In genomic region chrX:73327215-73327614, GRCm38 (mm10) we compare ENCODE assay signal across 42 mouse cellular contexts. TPM values are rescaled to one million over a fixed set of nuclear protein-coding genes. Genes with fewer than 3 reads are reported as not detected.
"Had no signal": no experiment of that assay in that cellular context is flagged by ENCODE, and none has a peak within 500 bp of the region (broad histone marks: within the 10 kb centered on the region; RNA-seq: fewer than 3 reads in every experiment).

No protein-coding gene starts in this region.

- ATAC-seq: hindbrain, postnatal 0 days; intestine, embryonic 16.5 days had no signal

- DNase-seq: gastrocnemius, postnatal 14 days; gastrocnemius, postnatal 36 days; heart, adult 11 months; heart, adult 2 months; heart, postnatal 14 days; heart, postnatal 36 days; kidney, adult 11 months; kidney, adult 2 months; kidney, adult 9 months; kidney, postnatal 14 days; kidney, postnatal 36 days; layer of hippocampus, adult 9-11 months; layer of hippocampus, postnatal 36 days; left cerebral cortex, postnatal 4 days had no signal

- H3K9ac ChIP-seq: heart, embryonic 13.5 days; heart, embryonic 15.5 days; hindbrain, embryonic 13.5 days; hindbrain, embryonic 15.5 days; kidney, embryonic 15.5 days; limb, embryonic 13.5 days; limb, embryonic 15.5 days had no signal

- H3K9me3 ChIP-seq: heart, embryonic 13.5 days; heart, embryonic 15.5 days; hindbrain, embryonic 13.5 days; hindbrain, embryonic 15.5 days; kidney, embryonic 15.5 days; limb, embryonic 13.5 days; limb, embryonic 15.5 days had no signal

- H3K4me1 ChIP-seq: heart, embryonic 13.5 days; heart, embryonic 15.5 days; hindbrain, embryonic 13.5 days; hindbrain, embryonic 15.5 days; kidney, embryonic 15.5 days; limb, embryonic 13.5 days; limb, embryonic 15.5 days had no signal

- H3K4me3 ChIP-seq: heart, adult 2 months; heart, embryonic 13.5 days; heart, embryonic 15.5 days; hindbrain, embryonic 13.5 days; hindbrain, embryonic 15.5 days; kidney, embryonic 15.5 days; limb, embryonic 13.5 days; limb, embryonic 15.5 days had no signal

- H3K27me3 ChIP-seq: hindbrain, embryonic 13.5 days; hindbrain, embryonic 15.5 days; limb, embryonic 13.5 days; limb, embryonic 15.5 days had no signal

- H3K36me3 ChIP-seq: heart, embryonic 13.5 days; heart, embryonic 15.5 days; hindbrain, embryonic 13.5 days; hindbrain, embryonic 15.5 days; kidney, embryonic 15.5 days; limb, embryonic 13.5 days; limb, embryonic 15.5 days had no signal

- H3K27ac ChIP-seq: heart, adult 2 months; heart, embryonic 13.5 days; heart, embryonic 15.5 days; hindbrain, embryonic 13.5 days; hindbrain, embryonic 15.5 days; hindbrain, postnatal 0 days; kidney, embryonic 15.5 days; kidney, postnatal 0 days; limb, embryonic 13.5 days; limb, embryonic 15.5 days had no signal

RNA-seq across cellular contexts. Expression of gene Gm45015, which starts 9.4 kb away (rescaled TPM):
- total RNA-seq: gastrocnemius, adult 18-20 months; gastrocnemius, adult 8-10 months; gastrocnemius, postnatal 14 days; gastrocnemius, postnatal 36 days; heart, adult 2 months; heart, postnatal 14 days; heart, postnatal 36 days; hindbrain, postnatal 0 days; layer of hippocampus, adult 18-20 months; layer of hippocampus, adult 8-10 months; layer of hippocampus, postnatal 14 days; layer of hippocampus, postnatal 36 days; left cerebral cortex, adult 18-20 months; left cerebral cortex, adult 8-10 months; left cerebral cortex, postnatal 10 days; left cerebral cortex, postnatal 25 days; left cerebral cortex, postnatal 4 days; liver, adult 2 months had no signal
- polyA plus RNA-seq: gonadal fat pad, adult 2 months; heart, adult 2 months; heart, embryonic 11.5 days; heart, embryonic 13.5 days; heart, embryonic 15.5 days; heart, postnatal 0 days; hindbrain, embryonic 11.5 days; hindbrain, embryonic 13.5 days; hindbrain, embryonic 15.5 days; hindbrain, postnatal 0 days; intestine, embryonic 14.5 days; intestine, embryonic 16.5 days; kidney, adult 2 months; kidney, embryonic 15.5 days; kidney, postnatal 0 days; large intestine, adult 2 months; limb, embryonic 11.5 days; limb, embryonic 13.5 days; limb, embryonic 15.5 days; liver, adult 2 months had no signal

RNA-seq across cellular contexts. Expression of gene Xlr5a, which starts 34.4 kb away (rescaled TPM):
- total RNA-seq: gastrocnemius, adult 18-20 months; gastrocnemius, adult 8-10 months; gastrocnemius, postnatal 14 days; gastrocnemius, postnatal 36 days; heart, adult 2 months; heart, postnatal 14 days; heart, postnatal 36 days; hematopoietic stem cell, adult 5-6 weeks; hindbrain, postnatal 0 days; layer of hippocampus, adult 18-20 months; layer of hippocampus, adult 8-10 months; layer of hippocampus, postnatal 14 days; left cerebral cortex, adult 18-20 months; left cerebral cortex, postnatal 10 days; left cerebral cortex, postnatal 25 days; left cerebral cortex, postnatal 4 days; liver, adult 2 months had no signal
- polyA plus RNA-seq: gonadal fat pad, adult 2 months; heart, adult 2 months; heart, embryonic 11.5 days; heart, embryonic 13.5 days; heart, embryonic 15.5 days; heart, postnatal 0 days; hindbrain, embryonic 11.5 days; hindbrain, embryonic 13.5 days; hindbrain, postnatal 0 days; intestine, embryonic 14.5 days; kidney, adult 2 months; kidney, embryonic 15.5 days; large intestine, adult 2 months; limb, embryonic 11.5 days; limb, embryonic 15.5 days; liver, adult 2 months had no signal

RNA-seq across cellular contexts. Expression of gene Xlr5c, which starts 34.4 kb away (rescaled TPM):
- total RNA-seq: gastrocnemius, adult 18-20 months; gastrocnemius, adult 8-10 months; gastrocnemius, postnatal 14 days; gastrocnemius, postnatal 36 days; heart, adult 2 months; heart, postnatal 14 days; heart, postnatal 36 days; hematopoietic stem cell, adult 5-6 weeks; hindbrain, postnatal 0 days; layer of hippocampus, adult 18-20 months; layer of hippocampus, adult 8-10 months; layer of hippocampus, postnatal 14 days; layer of hippocampus, postnatal 36 days; left cerebral cortex, adult 18-20 months; left cerebral cortex, adult 8-10 months; left cerebral cortex, postnatal 10 days; left cerebral cortex, postnatal 25 days; left cerebral cortex, postnatal 4 days; liver, adult 2 months had no signal
- polyA plus RNA-seq: gonadal fat pad, adult 2 months; heart, adult 2 months; heart, embryonic 11.5 days; heart, embryonic 13.5 days; heart, embryonic 15.5 days; heart, postnatal 0 days; hindbrain, embryonic 11.5 days; hindbrain, embryonic 13.5 days; hindbrain, embryonic 15.5 days; hindbrain, postnatal 0 days; intestine, embryonic 14.5 days; intestine, embryonic 16.5 days; kidney, embryonic 15.5 days; large intestine, adult 2 months; limb, embryonic 11.5 days; limb, embryonic 13.5 days; limb, embryonic 15.5 days; liver, adult 2 months had no signal
